Mouse (Mus musculus) bone marrow, adult 2 months (tissue): Measurements from ENCODE around the gene Atp1b2.

Source experiments
- CTCF ChIP-seq: fragments of 200-500 bp; IDR thresholded peaks from 2 replicates; pipeline ENCODE4 v1.5.1; 2011; ENCODE audit warnings: low read length, control low read depth; ENCODE audit not compliant: control insufficient read depth, insufficient read depth
- POLR2A ChIP-seq: fragments of 200-500 bp; IDR thresholded peaks from 2 replicates; pipeline ENCODE4 v1.6.1; 2011; ENCODE audit warnings: low read depth, mild to moderate bottlenecking, control low read depth, low read length, borderline replicate concordance; ENCODE audit not compliant: control insufficient read depth

- TF ChIP-seq POLR2A (no peak), CTCF (peak; percentile 99)
These were observed 22.5 kb upstream of the Atp1b2 start for GRCm38 (mm10) chr11:69628286-69628685.
